Mouse (Mus musculus) embryonic facial prominence, embryonic 15.5 days (tissue): Measurements from ENCODE around the gene Ddb2. TPM values are rescaled to one million over a fixed set of nuclear protein-coding genes. Genes with fewer than 3 reads are reported as not detected.

Experiments used
- ATAC-seq: fragments of 200-750 bp; cut with Nextera tagmentation; 2 replicates; pipeline ENCODE4 v1.8.0; 2017; ENCODE audit warnings: low read depth, moderate TSS enrichment; ENCODE audit not compliant: insufficient number of reproducible peaks, low FRiP score, low TSS enrichment
- H3K27ac ChIP-seq: fragments of 300-500 bp; sonication (generic); replicated peaks from 2 replicates; pipeline ENCODE4 v1.5.1; 2015; ENCODE audit warnings: mild to moderate bottlenecking, inconsistent platforms
- H3K27me3 ChIP-seq: fragments of 300-500 bp; sonication (generic); 2 replicates; pipeline ENCODE4 v1.6.1; 2015; ENCODE audit warnings: inconsistent platforms
- H3K36me3 ChIP-seq: fragments of 300-500 bp; sonication (generic); 2 replicates; pipeline ENCODE4 v1.6.1; 2015; ENCODE audit warnings: mild to moderate bottlenecking, inconsistent platforms
- H3K4me1 ChIP-seq: fragments of 300-500 bp; sonication (generic); 2 replicates; pipeline ENCODE4 v1.6.1; 2015; ENCODE audit warnings: inconsistent platforms
- H3K4me2 ChIP-seq: fragments of 300-500 bp; sonication (generic); replicated peaks from 2 replicates; pipeline ENCODE4 v1.6.1; 2015; ENCODE audit warnings: mild to moderate bottlenecking, inconsistent platforms
- H3K4me3 ChIP-seq: fragments of 300-500 bp; sonication (generic); replicated peaks from 2 replicates; pipeline ENCODE4 v1.5.1; 2015; ENCODE audit warnings: mild to moderate bottlenecking, inconsistent platforms
- H3K9ac ChIP-seq: fragments of 300-500 bp; sonication (generic); 2 replicates; pipeline ENCODE4 v1.6.1; 2015; ENCODE audit warnings: inconsistent platforms
- H3K9me3 ChIP-seq: fragments of 300-500 bp; sonication (generic); replicated peaks from 2 replicates; pipeline ENCODE4 v1.6.1; 2016; ENCODE audit warnings: inconsistent platforms
- WGBS: fragments of 180-500 bp; shearing (Covaris S2); methylation state at CpG from one replicate; pipeline ENCODE4 v1.1.7; 2015; 5-methylcytosine and 5-hydroxymethylcytosine counted together
- polyA plus RNA-seq: library from polyadenylated mRNA; unstranded; fragments of >200 nt; fragmentation: Nextera tagmentation; extraction: Ambion mirVana; gene quantifications from 2 replicates; pipeline ENCODE4 v1.2.1, GENCODE M21; 2015

Ddb2 gene
- polyA plus RNA-seq, 1 experiment from 2014 or later: 18.7 TPM

- Histone ChIP-seq H3K9ac (no peak overlapping the region), H3K27me3 (no peaks in the 10 kb centered on the region), H3K27ac (no peak overlapping the region), H3K4me2 (no peak overlapping the region), H3K9me3 (no peaks in the 10 kb centered on the region), H3K4me1 (no peaks in the 10 kb centered on the region), H3K36me3 (peaks cover 67% of the 10 kb centered on the region), H3K4me3 (no peak overlapping the region)
- ATAC-seq: no peak
- WGBS: 73% methylated on average over 4 of the region's 4 CpGs
Observed at GRCm38 (mm10) chr2:91162952-91163351, 73.8 kb downstream of the Ddb2 start.

Other genes with a start within 250 kb of the Ddb2 start
- gene Rapsn, start 201.4 kb downstream of the Ddb2 start, polyA plus RNA-seq: 24.0 and 34.6 TPM in 2 replicates
- gene Psmc3, start 183.0 kb downstream of the Ddb2 start, polyA plus RNA-seq: 282 and 288 TPM in 2 replicates
- 75.8 and 80.0 TPM in 2 replicates for gene Slc39a13, start 166.6 kb downstream of the Ddb2 start, polyA plus RNA-seq
- 12.3 and 12.4 TPM in 2 replicates for gene Spi1, start 154.6 kb downstream of the Ddb2 start, polyA plus RNA-seq
- 0.32 and 0.40 TPM in 2 replicates for gene Mybpc3, start 118.8 kb downstream of the Ddb2 start, polyA plus RNA-seq
- gene Madd, start 53.1 kb downstream of the Ddb2 start, polyA plus RNA-seq: 13.5 and 14.8 TPM in 2 replicates
- gene Nr1h3, start 34.1 kb downstream of the Ddb2 start, polyA plus RNA-seq: 1.8 and 1.9 TPM in 2 replicates
- gene Acp2, start 34.1 kb downstream of the Ddb2 start, polyA plus RNA-seq: 24.2 and 28.3 TPM in 2 replicates
- 55.1 and 62.8 TPM in 2 replicates for gene Pacsin3, start 19.0 kb upstream of the Ddb2 start, polyA plus RNA-seq
- 83.0 and 83.4 TPM in 2 replicates for gene Arfgap2, start 28.0 kb upstream of the Ddb2 start, polyA plus RNA-seq
- 61.0 and 68.0 TPM in 2 replicates for gene 1110051M20Rik, start 207.7 kb upstream of the Ddb2 start, polyA plus RNA-seq
- gene Lrp4, start 220.5 kb upstream of the Ddb2 start, polyA plus RNA-seq: 11.1 and 12.0 TPM in 2 replicates